Mouse (Mus musculus) testis, adult 2 months (tissue): Measurements from ENCODE around the gene Trib2. TPM values are rescaled to one million over a fixed set of nuclear protein-coding genes. Genes with fewer than 3 reads are reported as not detected.
A peak's percentile ranks its signal among the peaks of the same experiment; 100 is the strongest.

Experiments
- H3K27ac ChIP-seq: fragments of 200-500 bp; 2 replicates; pipeline ENCODE4 v1.5.1; 2012; ENCODE audit warnings: low read depth, low read length; ENCODE audit not compliant: control insufficient read depth, insufficient read depth
- H3K27me3 ChIP-seq: fragments of 200-500 bp; 2 replicates; pipeline ENCODE4 v1.6.1; 2012; ENCODE audit warnings: mild to moderate bottlenecking, low read length, moderate library complexity; ENCODE audit not compliant: control insufficient read depth, insufficient read depth
- H3K36me3 ChIP-seq: fragments of 200-500 bp; 2 replicates; pipeline ENCODE4 v1.6.1; 2012; ENCODE audit warnings: mild to moderate bottlenecking, low read length; ENCODE audit not compliant: control insufficient read depth, insufficient read depth
- H3K4me1 ChIP-seq: fragments of 200-500 bp; 2 replicates; pipeline ENCODE4 v1.6.1; 2012; ENCODE audit warnings: low read length; ENCODE audit not compliant: control insufficient read depth, insufficient read depth
- H3K4me3 ChIP-seq: fragments of 200-500 bp; 2 replicates; pipeline ENCODE4 v1.5.1; 2012; ENCODE audit warnings: low read depth, mild to moderate bottlenecking, low read length, moderate library complexity, mixed read lengths; ENCODE audit not compliant: control insufficient read depth
- CTCF ChIP-seq: fragments of 200-500 bp; IDR thresholded peaks from 2 replicates; pipeline ENCODE4 v1.5.1; 2012; ENCODE audit warnings: low read depth, mild to moderate bottlenecking, inconsistent platforms, low read length, moderate library complexity; ENCODE audit not compliant: control insufficient read depth, insufficient read depth, insufficient replicate concordance
- POLR2A ChIP-seq: fragments of 200-500 bp; IDR thresholded peaks from 2 replicates; pipeline ENCODE4 v1.6.1; 2012; ENCODE audit warnings: low read depth, mild to moderate bottlenecking, inconsistent platforms, low read length, moderate library complexity; ENCODE audit not compliant: control insufficient read depth
- polyA plus RNA-seq: library from polyadenylated mRNA; depleted of rRNA; stranded (reverse); fragments of >200 nt; gene quantifications from 2 replicates; pipeline ENCODE4 v1.2.3, GENCODE M21; 2012

Gene Trib2
- polyA plus RNA-seq, 1 experiment = 1.2 TPM

- TF ChIP-seq POLR2A (no peak), CTCF (no peak)
- no peaks in the 10 kb centered on the region for H3K27me3 ChIP-seq
- no peak overlapping the region for H3K27ac ChIP-seq
- no peak overlapping the region for H3K4me3 ChIP-seq
- H3K4me1 ChIP-seq = no peaks in the 10 kb centered on the region
- H3K36me3 ChIP-seq = no peaks in the 10 kb centered on the region
Observed at GRCm38 (mm10) chr12:15828815-15829398, 12.2 kb upstream of the Trib2 start.

- Histone ChIP-seq H3K4me1 (peaks cover 9% of the 10 kb centered on the region), H3K27me3 (no peaks in the 10 kb centered on the region), H3K27ac (no peak overlapping the region), H3K4me3 (no peak overlapping the region), H3K36me3 (no peaks in the 10 kb centered on the region)
- TF ChIP-seq CTCF (no peak), POLR2A (no peak)
Observed at GRCm38 (mm10) chr12:15821019-15821418, 4.3 kb upstream of the Trib2 start.

- Histone ChIP-seq H3K36me3 (no peaks in the 10 kb centered on the region), H3K4me1 (peaks cover 18% of the 10 kb centered on the region), H3K27ac (no peak overlapping the region), H3K27me3 (no peaks in the 10 kb centered on the region; the same call in 1 of the 2 replicates), H3K4me3 (no peak overlapping the region)
- TF ChIP-seq CTCF (no peak), POLR2A (no peak)
Observed at GRCm38 (mm10) chr12:15817365-15817764, 643 bp upstream of the Trib2 start.

GRCm38 (mm10) chr12:15816254-15816605 is 492 bp downstream of the Trib2 start:
- Histone ChIP-seq H3K4me1 (peaks cover 18% of the 10 kb centered on the region), H3K27ac (peak overlapping the region; percentile 79), H3K36me3 (no peaks in the 10 kb centered on the region), H3K27me3 (no peaks in the 10 kb centered on the region; the same call in 1 of the 2 replicates), H3K4me3 (peak overlapping the region; percentile 72)
- TF ChIP-seq CTCF (no peak), POLR2A (no peak)

- peak overlapping the region; percentile 72 for H3K4me3 ChIP-seq
- H3K4me1 ChIP-seq = peaks cover 18% of the 10 kb centered on the region
- TF ChIP-seq POLR2A (no peak), CTCF (no peak)
- H3K27me3 ChIP-seq = no peaks in the 10 kb centered on the region; the same call in 1 of the 2 replicates
- H3K27ac ChIP-seq = peak overlapping the region; percentile 79
- H3K36me3 ChIP-seq = no peaks in the 10 kb centered on the region
Observed at GRCm38 (mm10) chr12:15815576-15816253, 1.0 kb downstream of the Trib2 start.

GRCm38 (mm10) chr12:15815170-15815575 is 1.5 kb downstream of the Trib2 start:
- no peaks in the 10 kb centered on the region; the same call in 1 of the 2 replicates for H3K27me3 ChIP-seq
- peaks cover 18% of the 10 kb centered on the region for H3K4me1 ChIP-seq
- TF ChIP-seq POLR2A (no peak), CTCF (no peak)
- H3K36me3 ChIP-seq = no peaks in the 10 kb centered on the region
- H3K4me3 ChIP-seq = peak overlapping the region; percentile 72
- H3K27ac ChIP-seq = peak overlapping the region; percentile 59

- Histone ChIP-seq H3K36me3 (no peaks in the 10 kb centered on the region), H3K27me3 (no peaks in the 10 kb centered on the region; the same call in 1 of the 2 replicates), H3K4me1 (peaks cover 18% of the 10 kb centered on the region), H3K4me3 (peak overlapping the region; percentile 75), H3K27ac (peak overlapping the region; percentile 78)
- no peak for TF ChIP-seq CTCF
- TF ChIP-seq POLR2A = no peak
Observed at GRCm38 (mm10) chr12:15814249-15815081, 2.3 kb downstream of the Trib2 start.

GRCm38 (mm10) chr12:15813819-15814165 is 2.9 kb downstream of the Trib2 start:
- Histone ChIP-seq H3K27me3 (no peaks in the 10 kb centered on the region; the same call in 1 of the 2 replicates), H3K36me3 (no peaks in the 10 kb centered on the region), H3K4me1 (peaks cover 18% of the 10 kb centered on the region), H3K4me3 (no peak overlapping the region), H3K27ac (no peak overlapping the region; the same call in 1 of the 2 replicates)
- TF ChIP-seq CTCF = no peak
- no peak for TF ChIP-seq POLR2A
